Mouse (Mus musculus) c-Kit-positive CD71-positive TER-119-negative erythroid progenitor cells, embryonic 14.5 days (primary cell): ENCODE measurements around the gene Uvssa.

Source experiments
- DNase-seq: peaks from one replicate; pipeline ENCODE4 v3.0.0-alpha.2; 2013; ENCODE audit warnings: low read depth

The Uvssa gene

GRCm38 (mm10) chr5:33372331-33373038, 5.9 kb upstream of the Uvssa start:
- DNase-seq, result no peak

GRCm38 (mm10) chr5:33377176-33377575, 1.2 kb upstream of the Uvssa start:
- no peak for DNase-seq

GRCm38 (mm10) chr5:33377801-33378301, 498 bp upstream of the Uvssa start:
- peak; percentile 25 for DNase-seq

- DNase-seq, result no peak
Measured at GRCm38 (mm10) chr5:33387550-33387949, 9.2 kb downstream of the Uvssa start.

GRCm38 (mm10) chr5:33393803-33394202, 15.5 kb downstream of the Uvssa start:
- DNase-seq, result peak; percentile 61

GRCm38 (mm10) chr5:33395693-33396092, 17.3 kb downstream of the Uvssa start:
- DNase-seq, result no peak

GRCm38 (mm10) chr5:33396828-33397227, 18.5 kb downstream of the Uvssa start:
- DNase-seq, result no peak

- DNase-seq, result no peak
Measured at GRCm38 (mm10) chr5:33400819-33401218, 22.5 kb downstream of the Uvssa start.

GRCm38 (mm10) chr5:33420313-33420712, 42.0 kb downstream of the Uvssa start:
- no peak for DNase-seq

- no peak for DNase-seq
Measured at GRCm38 (mm10) chr5:33427461-33427860, 49.1 kb downstream of the Uvssa start.

- no peak for DNase-seq
Measured at GRCm38 (mm10) chr5:33430106-33430505, 51.8 kb downstream of the Uvssa start.

- DNase-seq, result no peak
Measured at GRCm38 (mm10) chr5:33430511-33431172, 52.3 kb downstream of the Uvssa start.

GRCm38 (mm10) chr5:33431173-33432005, 53.0 kb downstream of the Uvssa start:
- DNase-seq, result no peak

GRCm38 (mm10) chr5:33432057-33432935, 53.9 kb downstream of the Uvssa start:
- no peak for DNase-seq

GRCm38 (mm10) chr5:33433201-33434138, 55.1 kb downstream of the Uvssa start, which contains the start of gene Nkx1-1:
Gene Nkx1-1, minus strand, starts transcription at chr5:33433976.
- DNase-seq, result no peak

GRCm38 (mm10) chr5:33434141-33434780, 55.9 kb downstream of the Uvssa start:
- DNase-seq, result no peak

GRCm38 (mm10) chr5:33435151-33435550, 56.8 kb downstream of the Uvssa start:
- no peak for DNase-seq

- no peak for DNase-seq
Measured at GRCm38 (mm10) chr5:33435941-33436340, 57.6 kb downstream of the Uvssa start.

GRCm38 (mm10) chr5:33438214-33438613, 59.9 kb downstream of the Uvssa start:
- peak; percentile 89 for DNase-seq
